Mouse (Mus musculus) kidney, adult 2 months (tissue): ENCODE results near the gene Plcd3.

ENCODE experiments used
- CTCF ChIP-seq: fragments of 200-500 bp; conservative IDR thresholded peaks from 2 replicates; pipeline ENCODE4 v1.5.1; 2011; ENCODE audit warnings: low read depth, mild to moderate bottlenecking, control low read depth, low read length, moderate library complexity, mixed read lengths; ENCODE audit not compliant: insufficient read depth, insufficient read length
- POLR2A ChIP-seq: fragments of 200-500 bp; IDR thresholded peaks from one replicate; pipeline ENCODE4 v1.6.1; 2011; ENCODE audit warnings: low read depth, low read length, control low read depth

- TF ChIP-seq CTCF (no peak), POLR2A (no peak)
Measured at GRCm38 (mm10) chr11:103142441-103143182, 41.2 kb upstream of the Plcd3 start.
